Mouse (Mus musculus): ENCODE results near the gene Cyp4f17.
"Not testable (repeated sequence)": the region's sequence is repeated elsewhere in the genome, so short reads cannot be mapped to it uniquely, and the experiment has no call there.

Gene Cyp4f17

GRCm38 (mm10) chr17:32505851-32506728, at the start of gene Cyp4f17:
Gene Cyp4f17, plus strand, starts transcription at chr17:32506050.
- DNase-seq (ENCODE audit: low spot score): peak; percentile 86

DNA sequence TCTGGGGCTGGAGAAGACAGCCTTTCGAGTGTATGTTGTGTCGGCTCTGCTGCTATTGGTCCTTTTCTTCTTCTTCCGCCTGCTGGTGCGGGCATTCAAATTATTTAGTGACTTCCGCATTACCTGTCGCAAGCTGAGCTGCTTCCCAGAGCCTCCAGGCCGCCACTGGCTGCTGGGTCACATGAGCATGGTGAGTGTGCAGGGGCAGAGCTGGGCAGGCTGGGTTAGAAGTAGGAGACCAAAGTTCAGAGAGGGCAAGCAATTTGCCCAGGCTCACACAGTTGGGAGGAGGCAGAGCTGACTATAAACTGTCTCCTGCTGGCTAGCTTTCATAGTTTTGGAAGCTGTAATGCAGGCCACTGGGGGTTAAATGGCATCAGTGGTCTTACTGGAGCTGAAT, 37.4 kb upstream of the Cyp4f17 start:
- no peak for DNase-seq (ENCODE audit: low spot score)

GRCm38 (mm10) chr17:32470795-32471194, 35.1 kb upstream of the Cyp4f17 start:
- DNase-seq (ENCODE audit: low spot score): no peak

DNA sequence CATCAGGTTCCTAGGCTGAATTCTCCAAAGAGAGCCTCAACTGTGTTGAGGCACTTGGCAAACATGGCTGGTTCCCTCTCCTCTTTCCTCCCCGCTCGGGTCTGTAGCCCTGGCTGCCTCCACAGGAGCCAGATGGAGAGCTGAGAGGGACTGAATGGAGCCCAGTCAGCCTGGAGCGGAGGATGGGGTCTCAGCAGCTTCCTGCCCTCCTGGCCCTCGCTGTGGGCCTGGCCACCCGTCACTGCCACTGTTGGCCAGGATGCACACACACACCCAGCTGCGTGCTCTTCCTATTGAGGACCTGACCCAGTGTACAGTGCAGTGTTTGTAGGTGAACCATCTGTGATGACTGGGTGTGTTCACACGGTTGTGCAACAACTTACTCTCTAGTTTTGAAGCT, 33.7 kb upstream of the Cyp4f17 start:
- DNase-seq (ENCODE audit: low spot score): no peak

- no peak for DNase-seq (ENCODE audit: low spot score)
These were observed 30.8 kb upstream of the Cyp4f17 start for GRCm38 (mm10) chr17:32474954-32475560.

DNA sequence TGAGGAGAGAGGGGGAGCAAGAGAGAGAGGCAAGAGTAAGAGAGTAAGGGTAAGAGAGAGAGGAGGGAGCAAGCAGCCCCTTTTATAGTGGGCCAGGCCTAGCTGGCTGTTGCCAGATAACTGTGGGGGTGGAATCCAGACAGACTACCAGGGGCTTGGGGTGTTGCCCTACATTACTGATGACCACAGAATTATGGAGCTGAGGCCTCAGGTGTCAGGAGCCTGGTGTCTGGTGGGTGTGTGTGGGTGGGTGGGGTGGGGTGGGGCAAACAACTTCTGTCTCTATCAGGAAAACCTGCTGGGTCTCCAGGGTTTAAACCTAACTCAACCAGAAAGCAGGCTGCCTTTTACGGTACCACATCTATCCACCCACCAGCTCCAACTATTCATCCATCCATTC, 28.6 kb upstream of the Cyp4f17 start:
- DNase-seq (ENCODE audit: low spot score): no peak

GRCm38 (mm10) chr17:32478727-32479126, 27.1 kb upstream of the Cyp4f17 start:
- no peak for DNase-seq (ENCODE audit: low spot score)

DNA sequence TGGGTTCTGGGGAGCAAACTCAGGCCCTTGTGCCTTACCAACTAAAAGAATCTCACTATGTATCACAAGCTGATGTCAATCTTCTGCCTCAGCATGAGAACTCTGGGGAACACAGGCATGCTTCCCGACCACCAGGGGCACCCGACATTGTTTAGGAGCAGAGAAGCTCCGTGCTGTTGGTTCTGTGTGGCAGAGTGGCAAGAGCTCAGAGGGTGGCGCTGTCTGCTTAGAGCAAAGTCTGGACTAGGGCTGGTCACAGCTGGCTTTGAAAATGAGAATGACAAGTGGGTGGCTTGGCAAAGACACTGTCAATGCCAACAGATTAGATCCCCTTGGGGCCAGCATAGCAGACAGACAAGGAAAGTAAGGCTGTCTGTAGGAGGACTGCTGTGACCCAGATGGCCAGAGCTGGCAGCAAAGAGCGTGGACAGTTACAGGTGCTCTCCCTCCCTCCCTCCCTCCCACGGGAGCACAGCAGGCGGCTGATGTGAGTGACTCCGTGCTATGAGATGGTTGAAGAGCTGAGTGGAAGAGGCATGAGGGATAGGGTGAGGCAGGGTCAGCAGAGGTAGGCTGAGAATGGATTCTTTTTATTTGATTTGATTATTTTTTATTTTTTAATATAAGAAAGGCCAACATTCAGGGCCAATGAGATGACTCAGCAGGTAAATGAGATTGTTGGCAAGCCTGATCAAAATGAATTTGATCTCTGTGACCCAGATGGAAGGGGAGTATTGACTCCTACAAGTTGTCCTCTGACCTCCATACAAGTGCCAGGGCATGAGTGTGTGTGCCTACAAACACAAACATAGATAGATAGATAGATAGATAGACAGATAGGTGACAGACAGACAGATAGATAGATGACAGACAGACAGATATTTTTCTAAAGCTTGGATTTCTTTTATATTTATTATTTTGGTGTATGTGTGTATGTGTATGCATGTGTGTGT, 26.0 kb upstream of the Cyp4f17 start:
- peak; percentile 16 for DNase-seq (ENCODE audit: low spot score)

- no peak for DNase-seq (ENCODE audit: low spot score)
These were observed 24.1 kb upstream of the Cyp4f17 start for GRCm38 (mm10) chr17:32481766-32482165.

- peak; percentile 77 for DNase-seq (ENCODE audit: low spot score)
These were observed 22.6 kb upstream of the Cyp4f17 start for GRCm38 (mm10) chr17:32483200-32483599.

DNA sequence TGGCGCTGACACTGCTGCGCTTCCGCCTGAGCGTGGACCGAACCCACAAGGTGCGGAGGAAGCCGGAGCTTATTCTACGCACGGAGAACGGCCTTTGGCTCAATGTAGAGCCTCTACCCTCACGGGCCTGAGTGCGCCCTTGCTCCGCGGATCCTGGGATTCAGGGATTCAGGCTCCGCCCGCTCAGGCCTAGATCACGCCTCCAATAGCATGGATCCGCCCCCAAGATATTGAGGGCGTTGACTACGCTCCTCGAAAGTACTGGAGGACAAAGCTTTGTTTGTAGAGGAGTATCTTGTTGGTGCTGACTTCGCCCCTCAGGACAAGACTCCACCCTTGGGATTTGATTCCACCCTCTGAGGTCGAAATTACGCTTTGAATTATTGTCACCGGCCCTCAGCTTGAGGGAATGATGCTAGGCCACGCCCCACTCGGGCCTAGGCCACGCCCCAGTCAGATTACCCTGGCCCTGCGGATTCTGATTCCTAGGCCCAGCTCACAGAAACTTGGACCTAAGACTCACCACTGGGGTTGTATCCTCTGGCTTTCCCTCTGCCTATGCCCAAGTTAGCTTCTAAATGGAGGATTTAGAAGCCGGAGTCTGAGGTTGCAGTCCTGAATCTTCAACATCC, 13.4 kb upstream of the Cyp4f17 start:
- peak; percentile 81 for DNase-seq (ENCODE audit: low spot score)

GRCm38 (mm10) chr17:32494601-32495000, 11.2 kb upstream of the Cyp4f17 start:
- DNase-seq (ENCODE audit: low spot score): peak; percentile 82

DNA sequence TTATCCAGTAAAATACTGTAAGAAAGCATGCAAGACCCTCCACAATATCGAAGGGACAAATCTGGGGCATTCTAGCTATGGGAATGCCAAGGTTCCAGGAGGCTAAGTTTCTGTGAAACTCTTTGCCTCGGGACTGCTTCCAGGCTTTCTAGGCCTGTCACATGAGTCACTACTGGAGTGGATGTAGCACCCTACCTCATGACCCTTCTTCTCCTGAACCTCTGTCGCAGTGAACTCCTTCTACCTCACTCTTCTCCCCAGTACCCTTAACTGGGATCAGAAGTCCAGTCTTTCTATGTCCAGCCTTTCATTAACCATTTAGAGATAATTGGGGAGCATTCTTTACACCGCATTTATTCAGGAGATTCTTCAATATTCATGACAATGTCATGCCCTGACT, 5.3 kb upstream of the Cyp4f17 start:
- not testable (repeated sequence) for DNase-seq (ENCODE audit: low spot score)

DNA sequence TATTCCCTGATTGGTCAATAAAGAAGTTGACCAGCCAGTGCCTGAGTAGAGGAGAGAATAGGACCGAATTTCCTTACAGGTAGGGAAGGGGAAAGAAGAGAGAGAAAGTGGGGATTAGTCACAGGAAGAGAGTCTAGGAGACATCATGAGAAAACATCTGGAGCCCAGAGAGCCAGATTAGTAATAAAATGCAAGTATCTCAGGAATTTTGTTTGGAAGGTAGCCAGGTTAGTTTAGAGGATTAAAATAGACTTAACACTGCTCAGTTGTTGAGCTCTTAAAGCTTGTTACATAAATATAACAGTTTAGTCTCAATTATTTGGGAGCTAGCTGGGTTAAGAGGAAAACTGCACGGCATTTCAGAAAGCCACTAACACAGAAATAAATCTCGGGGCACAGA, 4.8 kb upstream of the Cyp4f17 start:
- no peak for DNase-seq (ENCODE audit: low spot score)

GRCm38 (mm10) chr17:32503111-32503510, 2.7 kb upstream of the Cyp4f17 start:
- DNase-seq (ENCODE audit: low spot score): no peak

DNA sequence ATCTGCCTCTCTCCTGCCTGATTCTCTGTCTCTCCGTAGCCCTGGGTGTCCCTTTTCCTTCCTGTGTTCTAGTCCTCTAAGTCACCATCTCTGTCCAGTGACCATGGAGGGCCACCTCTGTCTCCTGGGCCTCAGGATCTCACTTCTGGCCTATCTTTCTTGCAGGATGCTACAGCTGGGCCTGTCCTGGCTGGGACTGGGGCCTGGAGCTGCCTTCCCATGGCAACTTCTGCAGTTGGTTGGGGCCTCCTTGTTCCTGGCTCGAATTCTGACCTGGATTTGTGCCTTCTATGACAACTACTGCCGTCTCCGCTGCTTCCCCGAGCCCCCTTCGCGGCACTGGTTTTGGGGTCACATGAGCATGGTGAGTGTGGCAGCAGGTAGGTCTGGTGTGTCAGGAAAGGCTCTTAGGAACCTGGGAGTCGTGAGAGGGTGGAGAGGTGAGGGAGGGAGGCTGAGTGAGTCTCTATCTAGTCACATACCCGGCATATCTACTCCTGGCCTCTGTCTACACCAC, 937 bp downstream of the Cyp4f17 start:
- no peak for DNase-seq (ENCODE audit: low spot score)

DNA sequence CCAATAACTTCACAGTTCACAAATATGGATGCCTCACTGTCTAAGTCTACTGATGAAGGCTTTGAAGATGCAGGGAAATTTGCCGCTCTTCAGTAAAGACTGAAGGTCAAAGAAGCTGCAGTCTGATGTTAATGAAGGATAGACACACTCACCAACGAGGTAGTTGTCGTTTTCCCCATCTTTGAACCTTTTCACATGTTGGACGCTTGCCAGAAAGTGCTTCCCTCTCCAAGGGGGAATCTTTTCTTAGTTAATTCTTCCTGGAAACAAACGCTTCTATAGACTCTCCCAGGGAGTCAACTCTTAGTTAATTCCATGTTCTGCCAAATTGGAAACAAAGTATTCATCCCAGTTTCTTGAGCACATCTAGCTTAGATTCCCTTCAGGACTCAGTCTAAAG, 10.3 kb downstream of the Cyp4f17 start:
- no peak for DNase-seq (ENCODE audit: low spot score)

GRCm38 (mm10) chr17:32521981-32522380, 16.1 kb downstream of the Cyp4f17 start:
- no peak for DNase-seq (ENCODE audit: low spot score)

GRCm38 (mm10) chr17:32522386-32522785, 16.5 kb downstream of the Cyp4f17 start:
- no peak for DNase-seq (ENCODE audit: low spot score)

- no peak for DNase-seq (ENCODE audit: low spot score)
These were observed 17.0 kb downstream of the Cyp4f17 start for GRCm38 (mm10) chr17:32522816-32523215.

DNA sequence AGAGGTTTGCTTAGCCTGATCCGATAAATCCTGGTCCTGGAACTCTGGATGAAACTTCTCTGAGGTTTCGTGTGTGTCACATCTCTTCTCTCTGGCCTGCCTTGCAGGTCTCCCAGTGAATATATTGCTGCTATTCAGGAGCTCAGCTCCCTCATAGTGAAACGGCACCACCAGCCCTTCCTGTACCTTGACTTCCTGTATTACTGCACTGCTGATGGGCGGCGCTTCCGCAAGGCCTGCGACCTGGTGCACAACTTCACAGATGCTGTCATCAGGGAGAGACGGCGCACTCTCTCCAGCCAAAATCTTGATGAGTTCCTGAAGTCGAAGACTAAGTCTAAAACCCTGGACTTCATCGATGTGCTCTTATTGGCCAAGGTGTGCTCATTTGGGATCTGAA, 18.0 kb downstream of the Cyp4f17 start:
- no peak for DNase-seq (ENCODE audit: low spot score)

DNA sequence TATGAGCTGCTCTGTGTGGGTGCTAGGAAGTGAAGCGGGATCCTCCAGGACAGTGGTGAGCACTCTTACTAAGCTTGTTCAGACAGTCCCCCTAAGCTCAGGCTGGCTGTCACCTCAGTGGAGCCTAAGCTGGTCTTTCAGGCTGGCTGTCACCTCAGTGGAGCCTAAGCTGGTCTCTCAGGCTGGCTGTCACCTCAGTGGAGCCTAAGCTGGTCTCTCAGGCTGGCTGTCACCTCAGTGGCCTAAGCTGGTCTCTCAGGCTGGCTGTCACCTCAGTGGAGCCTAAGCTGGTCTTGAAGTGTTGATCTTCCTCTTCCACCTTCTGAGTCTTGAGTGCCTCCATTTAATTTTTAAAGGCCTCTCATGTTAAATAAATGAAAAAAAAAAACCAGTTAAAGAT, 20.5 kb downstream of the Cyp4f17 start:
- not testable (repeated sequence) for DNase-seq (ENCODE audit: low spot score)
